8 mouse cellular contexts compared by ENCODE assay signal in genomic region chr7:38182962-38183687, GRCm38 (mm10). TPM values are rescaled to one million over a fixed set of nuclear protein-coding genes. Genes with fewer than 3 reads are reported as not detected.
DNase-seq lines count a peak whose midpoint lies in the region; ATAC-seq and TF ChIP-seq lines count a peak whose summit lies in the region.

1600014C10Rik (plus strand) TSS chr7:38183217.

- TF ChIP-seq CTCF in cerebellum, adult 2 months (IDR thresholded peaks at IDR 0.05; ENCODE audit: borderline replicate concordance, insufficient read depth, low read depth, low read length) = no peak
- no peak for TF ChIP-seq CTCF in lung, postnatal 0 days (IDR thresholded peaks at IDR 0.05)

- H3K4me3 ChIP-seq in cerebellum, adult 2 months (replicated peaks; ENCODE audit: insufficient read depth, low read depth, low read length) = peak within 1 kb of the TSS; percentile 80
- peak within 1 kb of the TSS; percentile 47 for H3K4me3 ChIP-seq in erythroblast, embryonic 14.5 days (replicated peaks)
- peak within 1 kb of the TSS; percentile 70 for H3K4me3 ChIP-seq in heart, embryonic 15.5 days
- peak within 1 kb of the TSS; percentile 56 for H3K4me3 ChIP-seq in lung, postnatal 0 days (ENCODE audit: low read depth, low read length)
- peak within 1 kb of the TSS; percentile 62 for H3K4me3 ChIP-seq in stomach, embryonic 14.5 days (ENCODE audit: low read depth, low read length)

- peak within 1 kb of the TSS; percentile 86 for H3K4me2 ChIP-seq in heart, embryonic 15.5 days
- H3K4me2 ChIP-seq in lung, postnatal 0 days (replicated peaks; ENCODE audit: low read depth, low read length) = peak within 1 kb of the TSS; percentile 93
- H3K4me2 ChIP-seq in stomach, embryonic 14.5 days (replicated peaks; ENCODE audit: low read depth, low read length) = peak within 1 kb of the TSS; percentile 69

- peak within 1 kb of the TSS; percentile 75 for H3K27ac ChIP-seq in cerebellum, adult 2 months (ENCODE audit: insufficient read depth, low read length)
- H3K27ac ChIP-seq in heart, embryonic 15.5 days = peak within 1 kb of the TSS; percentile 92
- peak within 1 kb of the TSS; percentile 79 for H3K27ac ChIP-seq in lung, postnatal 0 days (ENCODE audit: low read length)
- H3K27ac ChIP-seq in stomach, embryonic 14.5 days (ENCODE audit: low read length) = peak within 1 kb of the TSS; percentile 75; the same call in 1 of the 2 replicates

- 4% methylated on average over 28 of the region's 28 CpGs for WGBS in cerebellum, adult 2 months
- WGBS in heart, embryonic 15.5 days = 3% methylated on average over 28 of the region's 28 CpGs
- WGBS in lung, postnatal 0 days = 7% methylated on average over 27 of the region's 28 CpGs
- WGBS in stomach, embryonic 14.5 days = 2% methylated on average over 28 of the region's 28 CpGs

- no peaks in the 10 kb centered on the region for H3K27me3 ChIP-seq in cerebellum, adult 2 months (ENCODE audit: control insufficient read depth, insufficient read depth, low read length)
- no peaks in the 10 kb centered on the region for H3K27me3 ChIP-seq in erythroblast, embryonic 14.5 days (ENCODE audit: control insufficient read depth)
- no peaks in the 10 kb centered on the region for H3K27me3 ChIP-seq in heart, embryonic 15.5 days
- no peaks in the 10 kb centered on the region for H3K27me3 ChIP-seq in lung, postnatal 0 days (replicated peaks; ENCODE audit: insufficient read depth, low read length)
- no peaks in the 10 kb centered on the region for H3K27me3 ChIP-seq in stomach, embryonic 14.5 days (ENCODE audit: control insufficient read depth, insufficient read depth, low read length)

- peak; percentile 41; the same call in 1 of the 2 replicates for ATAC-seq in heart, embryonic 15.5 days (replicated peaks; ENCODE audit: insufficient number of reproducible peaks, insufficient read depth, low FRiP score, low read depth)
- ATAC-seq in lung, postnatal 0 days = peak; percentile 55
- peak; percentile 15; the same call in 1 of the 2 replicates for ATAC-seq in stomach, embryonic 14.5 days (ENCODE audit: insufficient number of reproducible peaks, insufficient read depth, low FRiP score, low read depth)

- no peak for TF ChIP-seq POLR2A in cerebellum, adult 2 months (IDR thresholded peaks at IDR 0.05; ENCODE audit: borderline replicate concordance, insufficient read depth, low read length)

- TF ChIP-seq EP300 in lung, postnatal 0 days (IDR thresholded peaks at IDR 0.05) = no peak

- peaks cover 7% of the 10 kb centered on the region; the same call in 1 of the 2 replicates for H3K4me1 ChIP-seq in cerebellum, adult 2 months (ENCODE audit: control insufficient read depth, insufficient read depth, low read length)
- peaks cover 9% of the 10 kb centered on the region for H3K4me1 ChIP-seq in erythroblast, embryonic 14.5 days (ENCODE audit: control insufficient read depth)
- peaks cover 16% of the 10 kb centered on the region for H3K4me1 ChIP-seq in heart, embryonic 15.5 days (replicated peaks)
- peaks cover 5% of the 10 kb centered on the region; the same call in 1 of the 2 replicates for H3K4me1 ChIP-seq in lung, postnatal 0 days (ENCODE audit: insufficient read depth, low read depth, low read length)
- H3K4me1 ChIP-seq in stomach, embryonic 14.5 days (ENCODE audit: control insufficient read depth, insufficient read depth, low read length) = peaks cover 14% of the 10 kb centered on the region

- H3K9ac ChIP-seq in heart, embryonic 15.5 days = peak within 1 kb of the TSS; percentile 71
- H3K9ac ChIP-seq in lung, postnatal 0 days (replicated peaks; ENCODE audit: low read depth) = peak within 1 kb of the TSS; percentile 37
- H3K9ac ChIP-seq in stomach, embryonic 14.5 days (replicated peaks; ENCODE audit: low read depth, low read length) = peak within 1 kb of the TSS; percentile 57

- peak in 1 of 2 experiments; percentile 41 for DNase-seq in cerebellum, adult 2 months
- no peak for DNase-seq in cerebellum, adult 9-11 months
- peak; percentile 49 for DNase-seq in R1 (ENCODE audit: low read depth, low spot score)
- DNase-seq in kidney, postnatal 36 days = peak; percentile 49 to 70
- DNase-seq in lung, postnatal 0 days (ENCODE audit: low spot score) = peak; percentile 49

- H3K36me3 ChIP-seq in erythroblast, embryonic 14.5 days (ENCODE audit: control insufficient read depth) = no peaks in the 10 kb centered on the region
- H3K36me3 ChIP-seq in heart, embryonic 15.5 days = no peaks in the 10 kb centered on the region
- no peaks in the 10 kb centered on the region for H3K36me3 ChIP-seq in lung, postnatal 0 days (ENCODE audit: insufficient read depth, low read length)
- no peaks in the 10 kb centered on the region for H3K36me3 ChIP-seq in stomach, embryonic 14.5 days (ENCODE audit: control insufficient read depth, insufficient read depth, low read length)

- H3K9me3 ChIP-seq in erythroblast, embryonic 14.5 days (ENCODE audit: control insufficient read depth, low read length) = peaks cover 21% of the 10 kb centered on the region
- no peaks in the 10 kb centered on the region for H3K9me3 ChIP-seq in heart, embryonic 15.5 days (replicated peaks)
- no peaks in the 10 kb centered on the region for H3K9me3 ChIP-seq in lung, postnatal 0 days (ENCODE audit: low read length)
- no peaks in the 10 kb centered on the region for H3K9me3 ChIP-seq in stomach, embryonic 14.5 days (ENCODE audit: control insufficient read depth, low read depth, low read length)

RNA-seq across cellular contexts. Expression of gene 1600014C10Rik, which starts in this region (rescaled TPM):
- polyA plus RNA-seq in cerebellum, adult 2 months (2012; rRNA removed) = 32.8 and 33.1 TPM in 2 replicates
- 0.02 TPM in 1 of 2 replicates, not detected in the other for polyA plus RNA-seq in erythroblast, embryonic 14.5 days (2012)
- 14.9 and 20.4 TPM in 2 replicates for polyA plus RNA-seq in heart, embryonic 15.5 days (2015; fragmentation: Nextera tagmentation; extraction: Ambion mirVana)
- polyA plus RNA-seq in lung, postnatal 0 days (2015; fragmentation: Nextera tagmentation; extraction: Ambion mirVana) = 15.0 and 16.0 TPM in 2 replicates
- polyA plus RNA-seq in stomach, embryonic 14.5 days (2014; fragmentation: Nextera tagmentation; extraction: Ambion mirVana) = 14.7 and 14.9 TPM in 2 replicates

Comparison
In these comparisons a context has a peak if more than half of its experiments do, and no peak if none do; other contexts are left out.
1. RNA of gene 1600014C10Rik (polyA plus RNA-seq): 32.8 to 33.1 TPM in cerebellum, adult 2 months, 15.0 to 16.0 TPM in lung, postnatal 0 days, 14.9 to 20.4 TPM in heart, embryonic 15.5 days and 14.7 to 14.9 TPM in stomach, embryonic 14.5 days; 0.02 TPM in erythroblast, embryonic 14.5 days; every median in the first group is over 10 times any median in the second.
2. Peak in every context shown above with its lines, with median percentiles within 50 percentile points of each other: H3K27ac ChIP-seq, H3K4me3 ChIP-seq, ATAC-seq, H3K4me2 ChIP-seq and H3K9ac ChIP-seq.